Mouse (Mus musculus) bone marrow macrophage, adult 2 months (primary cell): ENCODE data around the gene Fgfr2.

ENCODE experiments used
- CTCF ChIP-seq: IDR thresholded peaks from 2 replicates; pipeline ENCODE4 v1.5.1; 2012; ENCODE audit warnings: low read depth, mild to moderate bottlenecking, low read length, moderate library complexity
- POLR2A ChIP-seq: IDR thresholded peaks from 2 replicates; pipeline ENCODE4 v1.6.1; 2012; ENCODE audit warnings: mild to moderate bottlenecking, low read depth, low read length, borderline replicate concordance

DNA sequence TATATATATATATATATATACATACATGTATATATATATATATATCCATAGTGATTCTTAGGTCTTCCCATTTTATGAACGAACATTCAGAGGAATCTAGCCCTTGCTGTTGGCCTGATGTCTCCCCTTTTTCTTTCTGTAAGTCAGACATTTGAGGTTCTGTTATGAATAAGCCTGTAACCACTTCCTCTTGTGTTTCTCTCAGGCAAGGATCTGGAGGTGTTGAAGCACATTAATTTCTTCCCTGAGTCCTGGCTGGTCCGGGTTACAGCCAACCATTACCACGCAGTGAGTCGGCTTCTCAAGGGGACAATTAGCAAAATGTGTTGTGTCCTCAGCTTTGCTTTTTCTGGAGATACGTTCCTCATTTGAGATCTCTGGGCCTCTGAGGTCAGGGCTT lies 2304.3 kb downstream of the Fgfr2 start:
- TF ChIP-seq CTCF (no peak), POLR2A (no peak)
